Mouse (Mus musculus) intestine, postnatal 0 days (tissue): ENCODE results near the gene Rasl10b. TPM values are rescaled to one million over a fixed set of nuclear protein-coding genes. Genes with fewer than 3 reads are reported as not detected.

Source experiments
- ATAC-seq: fragments of 200-750 bp; cut with Nextera tagmentation; 2 replicates; pipeline ENCODE4 v1.8.0; 2017; ENCODE audit warnings: mild to moderate bottlenecking, moderate TSS enrichment, moderate library complexity
- H3K27ac ChIP-seq: fragments of 300-500 bp; sonication (generic); 2 replicates; pipeline ENCODE4 v1.5.1; 2014; ENCODE audit warnings: mild to moderate bottlenecking, low read depth, low read length, moderate library complexity
- H3K27me3 ChIP-seq: fragments of 300-500 bp; sonication (generic); replicated peaks from 2 replicates; pipeline ENCODE4 v1.6.1; 2014; ENCODE audit warnings: low read length, mixed read lengths; ENCODE audit not compliant: control insufficient read depth, insufficient read depth
- H3K36me3 ChIP-seq: fragments of 300-500 bp; sonication (generic); 2 replicates; pipeline ENCODE4 v1.6.1; 2014; ENCODE audit warnings: mild to moderate bottlenecking, moderate library complexity; ENCODE audit not compliant: control insufficient read depth, insufficient read depth
- H3K4me1 ChIP-seq: fragments of 300-500 bp; sonication (generic); replicated peaks from 2 replicates; pipeline ENCODE4 v1.6.1; 2014; ENCODE audit warnings: antibody characterized with exemption, low read length, mixed read lengths; ENCODE audit not compliant: control insufficient read depth, insufficient read depth
- H3K4me2 ChIP-seq: fragments of 300-500 bp; sonication (generic); replicated peaks from 2 replicates; pipeline ENCODE4 v1.6.1; 2014; ENCODE audit warnings: low read depth, mild to moderate bottlenecking, moderate library complexity
- H3K4me3 ChIP-seq: fragments of 300-500 bp; sonication (generic); 2 replicates; pipeline ENCODE4 v1.5.1; 2014; ENCODE audit warnings: low read depth, low read length
- H3K9ac ChIP-seq: fragments of 300-500 bp; sonication (generic); 2 replicates; pipeline ENCODE4 v1.6.1; 2014; ENCODE audit warnings: mild to moderate bottlenecking, low read depth, low read length
- H3K9me3 ChIP-seq: fragments of 300-500 bp; sonication (generic); 2 replicates; pipeline ENCODE4 v1.6.1; 2016; ENCODE audit warnings: mixed run types; ENCODE audit not compliant: control insufficient read depth
- CTCF ChIP-seq: sonication (generic); IDR thresholded peaks from 2 replicates; pipeline ENCODE4 v1.5.1; 2016; ENCODE audit warnings: low read depth, mild to moderate bottlenecking, control low read depth, antibody characterized with exemption, moderate library complexity
- WGBS: fragments of 180-500 bp; shearing (Covaris S2); extraction: QIAGEN DNeasy Blood & Tissue Kit; methylation state at CpG from one replicate; pipeline ENCODE4 v1.1.7; 2014; 5-methylcytosine and 5-hydroxymethylcytosine counted together
- polyA plus RNA-seq: library from polyadenylated mRNA; unstranded; fragments of >200 nt; fragmentation: Nextera tagmentation; extraction: Ambion mirVana; gene quantifications from 2 replicates; pipeline ENCODE4 v1.2.1, GENCODE M21; 2015

The Rasl10b gene
- polyA plus RNA-seq, 1 experiment from 2014 or later, result 0.94 TPM

DNA sequence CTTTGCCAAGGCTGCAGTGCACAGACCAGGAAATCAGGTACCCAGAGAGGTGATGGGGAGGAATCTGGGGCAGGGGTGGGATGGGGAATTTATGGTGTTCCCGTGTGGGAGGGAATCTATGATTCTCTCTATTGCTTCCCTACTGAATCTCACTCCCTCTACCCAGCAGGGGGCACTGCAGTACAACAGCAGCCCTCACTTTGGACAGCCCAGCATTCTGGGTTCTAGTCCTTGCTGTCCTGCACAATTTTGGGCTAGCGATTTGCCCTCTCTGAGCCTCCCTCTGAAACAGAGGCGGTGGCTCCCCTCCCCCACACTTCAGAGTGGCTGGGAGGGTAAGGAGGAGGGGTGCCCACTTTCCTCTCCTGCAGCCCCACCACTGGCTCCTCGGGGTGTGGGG, 11.4 kb downstream of the Rasl10b start:
- H3K9ac ChIP-seq, result no peak overlapping the region
- no peaks in the 10 kb centered on the region for H3K36me3 ChIP-seq
- no peak overlapping the region for H3K27ac ChIP-seq
- H3K27me3 ChIP-seq, result peaks cover 25% of the 10 kb centered on the region
- no peak overlapping the region for H3K4me2 ChIP-seq
- H3K4me1 ChIP-seq, result no peaks in the 10 kb centered on the region
- H3K4me3 ChIP-seq, result no peak overlapping the region
- 35% methylated on average over 4 of the region's 4 CpGs for WGBS
- peak; percentile 55 for TF ChIP-seq CTCF
- ATAC-seq, result no peak
- H3K9me3 ChIP-seq, result no peaks in the 10 kb centered on the region

DNA sequence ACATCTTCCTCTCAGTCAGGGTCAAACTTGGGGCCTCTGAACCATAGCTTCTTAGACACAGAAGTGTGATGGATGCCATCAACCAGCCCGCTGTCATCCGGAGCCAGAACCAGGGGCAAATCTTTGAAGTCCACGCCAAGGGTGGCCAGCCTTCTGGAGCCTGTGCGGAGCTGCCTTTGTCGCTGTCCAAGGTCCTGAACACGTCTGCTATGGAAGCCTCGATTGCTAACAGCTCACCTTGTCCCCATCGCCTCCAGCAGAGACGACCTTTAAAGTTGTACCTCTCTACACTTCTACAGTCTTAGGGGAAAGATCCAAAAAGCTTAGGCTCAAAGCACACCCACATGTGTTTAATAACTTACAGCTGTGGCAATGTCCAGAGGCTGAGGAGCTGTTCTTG, 12.4 kb downstream of the Rasl10b start:
- Histone ChIP-seq H3K4me3 (no peak overlapping the region), H3K9me3 (no peaks in the 10 kb centered on the region), H3K4me1 (no peaks in the 10 kb centered on the region), H3K27me3 (peaks cover 25% of the 10 kb centered on the region), H3K36me3 (no peaks in the 10 kb centered on the region), H3K4me2 (no peak overlapping the region), H3K27ac (no peak overlapping the region), H3K9ac (no peak overlapping the region)
- ATAC-seq, result no peak
- TF ChIP-seq CTCF, result no peak
- 2% methylated on average over 9 of the region's 9 CpGs for WGBS

DNA sequence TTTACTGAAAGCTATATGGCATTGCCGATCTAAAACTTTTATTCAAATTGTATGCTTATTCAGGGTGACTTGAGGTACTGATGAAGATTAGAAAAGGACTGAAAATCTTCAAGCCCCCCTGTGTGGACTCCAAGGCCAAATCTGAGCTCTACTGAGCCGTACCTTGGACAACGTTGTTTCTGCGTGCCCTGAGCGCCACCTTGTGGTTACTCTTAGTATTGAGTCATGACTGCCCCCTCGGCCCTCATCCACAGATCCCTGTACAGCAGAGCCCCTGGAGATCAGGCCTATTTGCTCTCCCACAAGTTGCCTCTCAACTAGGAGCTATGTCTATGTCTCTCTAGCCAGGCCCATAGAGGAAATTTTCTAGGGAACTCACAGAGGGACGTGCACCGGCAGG, 15.7 kb downstream of the Rasl10b start:
- no peak for ATAC-seq
- no peaks in the 10 kb centered on the region for H3K4me1 ChIP-seq
- no peak overlapping the region for H3K4me2 ChIP-seq
- no peaks in the 10 kb centered on the region for H3K36me3 ChIP-seq
- no peaks in the 10 kb centered on the region for H3K9me3 ChIP-seq
- 6% methylated on average over 8 of the region's 8 CpGs for WGBS
- no peak overlapping the region for H3K27ac ChIP-seq
- TF ChIP-seq CTCF, result peak; percentile 95
- H3K27me3 ChIP-seq, result peaks cover 18% of the 10 kb centered on the region; the same call in 1 of the 2 replicates
- H3K9ac ChIP-seq, result no peak overlapping the region
- no peak overlapping the region for H3K4me3 ChIP-seq

DNA sequence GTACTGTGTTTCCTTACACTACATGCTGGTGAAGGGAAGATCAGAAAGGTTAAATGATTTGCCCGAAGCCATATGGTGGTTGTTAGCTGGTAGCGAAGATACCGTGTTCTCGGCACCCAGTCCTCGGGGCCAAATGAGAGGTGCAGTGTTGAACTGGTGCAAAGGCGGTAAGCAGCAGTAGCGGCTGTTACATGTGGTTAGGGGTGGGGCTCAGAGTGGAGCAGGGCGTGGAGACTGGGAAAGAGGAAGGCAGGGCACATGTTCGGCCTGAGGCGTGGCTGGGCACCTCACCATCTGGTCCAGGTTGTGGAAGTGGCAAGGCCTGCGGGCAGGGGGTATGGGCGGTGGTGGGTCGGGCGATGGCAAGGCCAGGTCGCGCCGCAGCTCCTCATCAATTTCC, 18.0 kb downstream of the Rasl10b start:
- Histone ChIP-seq H3K27me3 (0 out of 2 replicates have a peak, but pooled peaks cover 10% of the 10 kb centered on the region), H3K4me2 (peak overlapping the region; percentile 27; the same call in 1 of the 2 replicates), H3K9me3 (no peaks in the 10 kb centered on the region), H3K9ac (no peak overlapping the region), H3K4me1 (no peaks in the 10 kb centered on the region), H3K36me3 (no peaks in the 10 kb centered on the region), H3K4me3 (no peak overlapping the region), H3K27ac (no peak overlapping the region)
- no peak for ATAC-seq
- no peak for TF ChIP-seq CTCF
- WGBS, result 17% methylated on average over 17 of the region's 17 CpGs

DNA sequence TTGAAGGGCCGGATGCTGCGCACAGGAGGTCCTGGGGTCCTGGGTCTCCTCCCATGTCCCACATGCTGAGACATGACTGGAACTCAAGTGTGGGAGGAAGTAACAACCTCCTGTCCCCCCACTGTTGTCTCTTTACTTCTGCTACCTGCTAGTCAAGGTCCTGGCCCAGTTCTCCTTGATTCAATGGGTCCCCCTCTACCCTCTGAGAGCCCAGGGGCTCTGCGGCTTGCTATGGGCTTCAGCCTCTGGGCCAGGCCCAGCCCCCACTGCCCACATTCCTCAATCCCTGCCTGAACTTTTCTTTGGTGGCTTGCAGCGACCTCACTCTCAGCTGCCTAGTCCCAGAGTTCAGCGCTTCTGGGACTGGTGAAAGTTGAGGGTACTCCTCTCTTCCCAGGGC, 20.4 kb downstream of the Rasl10b start, which contains the start of gene Gas2l2:
TSS of gene Gas2l2 (minus strand) at position 101 of the 400 bp plus-strand sequence.
- 0 out of 2 replicates have a peak, but pooled peaks cover 10% of the 10 kb centered on the region for H3K27me3 ChIP-seq
- no peak within 1 kb of the TSS for H3K4me3 ChIP-seq
- no peak within 1 kb of the TSS for H3K27ac ChIP-seq
- no peak for TF ChIP-seq CTCF
- 49% methylated on average over 5 of the region's 5 CpGs for WGBS
- no peaks in the 10 kb centered on the region for H3K4me1 ChIP-seq
- no peak within 1 kb of the TSS for H3K9ac ChIP-seq
- no peaks in the 10 kb centered on the region for H3K36me3 ChIP-seq
- H3K9me3 ChIP-seq, result no peaks in the 10 kb centered on the region
- no peak within 1 kb of the TSS for H3K4me2 ChIP-seq
- no peak for ATAC-seq

DNA sequence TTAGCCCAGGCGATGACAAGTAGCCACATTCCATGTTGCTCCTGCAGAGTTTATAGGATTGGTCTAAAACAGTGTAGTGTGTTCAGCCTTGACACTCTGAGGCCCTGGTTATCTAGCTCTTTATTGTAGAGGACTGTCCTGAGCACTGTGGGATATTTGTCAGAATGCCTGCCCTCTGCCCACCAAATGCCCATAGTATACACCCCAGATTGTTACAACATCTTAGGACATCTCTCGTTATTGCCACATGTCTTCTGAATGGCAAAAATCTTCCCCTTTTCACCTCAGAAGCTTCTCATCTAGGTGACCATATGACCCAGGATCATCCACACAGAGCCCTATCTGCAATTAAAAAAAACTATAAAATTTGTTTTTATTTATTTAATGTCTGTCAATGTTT, 23.6 kb downstream of the Rasl10b start:
- no peak overlapping the region for H3K27ac ChIP-seq
- no peak for ATAC-seq
- H3K4me3 ChIP-seq, result no peak overlapping the region
- no peaks in the 10 kb centered on the region for H3K4me1 ChIP-seq
- H3K9ac ChIP-seq, result no peak overlapping the region
- 0 out of 2 replicates have a peak, but pooled peaks cover 6% of the 10 kb centered on the region for H3K27me3 ChIP-seq
- no peaks in the 10 kb centered on the region for H3K36me3 ChIP-seq
- WGBS, result 69% methylated on average over 2 of the region's 2 CpGs
- TF ChIP-seq CTCF, result no peak
- H3K9me3 ChIP-seq, result no peaks in the 10 kb centered on the region
- H3K4me2 ChIP-seq, result no peak overlapping the region

DNA sequence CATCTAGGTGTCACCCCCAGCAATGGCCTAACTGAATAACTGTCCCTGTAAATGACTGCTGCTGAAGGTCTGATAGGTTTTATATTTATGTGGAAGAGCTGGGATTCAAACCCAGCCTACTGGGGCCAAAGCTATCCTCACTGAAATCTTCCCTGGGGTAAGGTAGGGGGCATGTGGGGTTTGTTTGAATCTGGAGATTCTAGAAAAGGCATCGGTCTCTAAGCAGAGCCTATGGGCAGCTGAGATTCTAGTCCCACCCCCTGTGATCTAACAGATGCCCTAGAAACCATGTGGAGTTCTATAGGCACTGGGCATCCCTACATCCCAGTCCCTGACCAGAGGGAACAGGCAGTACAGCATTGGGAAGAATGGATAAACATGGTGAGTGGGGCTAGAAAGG, 28.4 kb downstream of the Rasl10b start, which contains the start of gene 1700020L24Rik:
TSS of gene 1700020L24Rik (plus strand) at position 301 of the 400 bp plus-strand sequence.
- peaks cover 6% of the 10 kb centered on the region; the same call in 1 of the 2 replicates for H3K27me3 ChIP-seq
- H3K9ac ChIP-seq, result no peak within 1 kb of the TSS
- no peak within 1 kb of the TSS for H3K27ac ChIP-seq
- no peaks in the 10 kb centered on the region for H3K9me3 ChIP-seq
- H3K36me3 ChIP-seq, result no peaks in the 10 kb centered on the region
- no peak within 1 kb of the TSS for H3K4me2 ChIP-seq
- no peak within 1 kb of the TSS for H3K4me3 ChIP-seq
- WGBS, result 90% methylated on average over 1 of the region's 1 CpGs
- no peak for TF ChIP-seq CTCF
- no peak for ATAC-seq
- no peaks in the 10 kb centered on the region for H3K4me1 ChIP-seq
